12 mouse cellular contexts compared by ENCODE assay signal in the genomic region with DNA sequence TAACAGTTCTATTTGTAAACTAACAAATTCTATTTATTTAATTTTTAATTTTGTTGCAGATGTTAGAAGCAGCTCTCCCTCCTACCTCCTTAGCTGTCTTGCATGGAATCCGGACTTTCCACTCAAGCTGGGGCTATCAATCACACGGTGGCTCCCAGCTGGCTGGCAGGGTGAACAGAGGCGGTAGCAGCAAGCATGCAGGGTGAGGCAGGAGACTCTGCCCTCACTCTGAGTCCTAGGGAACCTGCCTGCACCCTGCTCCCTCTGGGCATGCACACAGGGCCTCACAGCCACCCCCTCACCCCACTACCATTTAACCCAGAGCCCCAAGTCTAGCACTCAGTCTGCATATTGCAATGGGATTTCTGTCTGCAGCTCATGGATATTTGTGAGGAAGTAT.
DNase-seq lines count a peak whose midpoint lies in the region; ATAC-seq and TF ChIP-seq lines count a peak whose summit lies in the region.
"Had no signal": no experiment of that assay in that cellular context is flagged by ENCODE, and none has a peak within 500 bp of the region (broad histone marks: within the 10 kb centered on the region; RNA-seq: fewer than 3 reads in every experiment).

No protein-coding gene starts in this region.

- no peak for TF ChIP-seq POLR2A in brain, embryonic 14.5 days (IDR thresholded peaks at IDR 0.05; ENCODE audit: borderline replicate concordance, extremely low read depth, insufficient read depth, insufficient read length, poor library complexity, severe bottlenecking)

- H3K4me1 ChIP-seq in hindbrain, embryonic 13.5 days (replicated peaks) = peaks cover 50% of the 10 kb centered on the region
- peaks cover 24% of the 10 kb centered on the region; the same call in 1 of the 2 replicates for H3K4me1 ChIP-seq in hindbrain, embryonic 14.5 days (replicated peaks; ENCODE audit: control insufficient read depth, insufficient read depth, low read length)
- H3K4me1 ChIP-seq in intestine, embryonic 15.5 days (replicated peaks) = peaks cover 26% of the 10 kb centered on the region

- no peak overlapping the region for H3K4me3 ChIP-seq in hindbrain, embryonic 13.5 days
- H3K4me3 ChIP-seq in hindbrain, embryonic 14.5 days (replicated peaks; ENCODE audit: low read length) = no peak overlapping the region
- no peak overlapping the region for H3K4me3 ChIP-seq in intestine, embryonic 15.5 days (replicated peaks)
- H3K4me3 ChIP-seq: erythroblast, embryonic 14.5 days; limb, embryonic 12.5 days; midbrain, embryonic 12.5 days had no signal

- no peak for ATAC-seq in hindbrain, embryonic 13.5 days (ENCODE audit: low FRiP score)
- ATAC-seq in hindbrain, embryonic 14.5 days (ENCODE audit: low FRiP score) = no peak
- ATAC-seq in intestine, embryonic 15.5 days = peak; percentile 91
- 0 out of 2 replicates have a peak, but pooled peaks have one; percentile 8 for ATAC-seq in megakaryocyte progenitor cell, adult 5-6 weeks (replicated peaks; ENCODE audit: poor library complexity)
- no peak for ATAC-seq in monocyte, adult 5-6 weeks (replicated peaks; ENCODE audit: insufficient number of reproducible peaks, low FRiP score, low TSS enrichment, poor library complexity, severe bottlenecking)

- TF ChIP-seq CTCF in brain, embryonic 14.5 days (IDR thresholded peaks at IDR 0.05; ENCODE audit: borderline replicate concordance, extremely low read depth, insufficient read depth, insufficient read length) = no peak

- WGBS in hindbrain, embryonic 13.5 days = 4% methylated on average over 3 of the region's 3 CpGs
- 15% methylated on average over 3 of the region's 3 CpGs for WGBS in hindbrain, embryonic 14.5 days
- WGBS in intestine, embryonic 15.5 days = 24% methylated on average over 3 of the region's 3 CpGs

- intact Hi-C loops in left cerebral cortex, postnatal 36 days (cut with DNase I) = loop anchor here (5.0 to 10.0 kb wide), 2 partner anchors 169 to 274 kb away; a partner anchor contains a TSS

- 0 out of 2 replicates have a peak overlapping the region, but pooled peaks have one; percentile 19 for H3K9ac ChIP-seq in hindbrain, embryonic 13.5 days
- no peak overlapping the region for H3K9ac ChIP-seq in hindbrain, embryonic 14.5 days
- no peak overlapping the region for H3K9ac ChIP-seq in intestine, embryonic 15.5 days
- H3K9ac ChIP-seq: limb, embryonic 12.5 days; midbrain, embryonic 12.5 days had no signal

- H3K27me3 ChIP-seq in hindbrain, embryonic 13.5 days = peaks cover 29% of the 10 kb centered on the region
- H3K27me3 ChIP-seq in hindbrain, embryonic 14.5 days (ENCODE audit: control insufficient read depth, insufficient read depth, low read length) = no peaks in the 10 kb centered on the region
- H3K27me3 ChIP-seq in intestine, embryonic 15.5 days (replicated peaks) = no peaks in the 10 kb centered on the region

- no peak overlapping the region for H3K4me2 ChIP-seq in hindbrain, embryonic 13.5 days
- no peak overlapping the region for H3K4me2 ChIP-seq in hindbrain, embryonic 14.5 days (replicated peaks)
- H3K4me2 ChIP-seq in intestine, embryonic 15.5 days (replicated peaks) = no peak overlapping the region

- no peaks in the 10 kb centered on the region for H3K36me3 ChIP-seq in hindbrain, embryonic 13.5 days
- no peaks in the 10 kb centered on the region for H3K36me3 ChIP-seq in hindbrain, embryonic 14.5 days (replicated peaks; ENCODE audit: control insufficient read depth, insufficient read depth)
- H3K36me3 ChIP-seq in intestine, embryonic 15.5 days = no peaks in the 10 kb centered on the region
- H3K36me3 ChIP-seq: G1E; limb, embryonic 12.5 days; midbrain, embryonic 12.5 days had no signal

- H3K9me3 ChIP-seq in hindbrain, embryonic 13.5 days = no peaks in the 10 kb centered on the region
- H3K9me3 ChIP-seq in hindbrain, embryonic 14.5 days (ENCODE audit: control insufficient read depth, low read length) = no peaks in the 10 kb centered on the region
- no peaks in the 10 kb centered on the region for H3K9me3 ChIP-seq in intestine, embryonic 15.5 days
- H3K9me3 ChIP-seq: G1E; limb, embryonic 12.5 days; midbrain, embryonic 12.5 days had no signal

- DNase-seq in hindbrain, embryonic 14.5 days (ENCODE audit: low spot score) = no peak
- peak; percentile 57 for DNase-seq in brain, embryonic 14.5 days (ENCODE audit: low read depth)
- no peak for DNase-seq in right cerebral cortex, postnatal 25 days
- no peak for DNase-seq in left cerebral cortex, postnatal 36 days (ENCODE audit: low spot score in 2 of 2)

- no peak overlapping the region for H3K27ac ChIP-seq in hindbrain, embryonic 13.5 days
- no peak overlapping the region for H3K27ac ChIP-seq in hindbrain, embryonic 14.5 days
- H3K27ac ChIP-seq in intestine, embryonic 15.5 days = no peak overlapping the region
- H3K27ac ChIP-seq: limb, embryonic 12.5 days; midbrain, embryonic 12.5 days had no signal

Comparison
In these comparisons a context has a peak if more than half of its experiments do, and no peak if none do; other contexts are left out.
1. ATAC-seq: peak in intestine, embryonic 15.5 days (single experiment) and megakaryocyte progenitor cell, adult 5-6 weeks (single experiment); none in hindbrain, embryonic 13.5 days (single experiment), hindbrain, embryonic 14.5 days (single experiment) and monocyte, adult 5-6 weeks (single experiment).